Mouse (Mus musculus): Measurements from ENCODE around the gene Fbxl2. TPM values are rescaled to one million over a fixed set of nuclear protein-coding genes. Genes with fewer than 3 reads are reported as not detected.

Gene Fbxl2
- total RNA-seq, 4 experiments from 2014 or later: 50.5 to 55.5 (median 52.4) TPM

DNA sequence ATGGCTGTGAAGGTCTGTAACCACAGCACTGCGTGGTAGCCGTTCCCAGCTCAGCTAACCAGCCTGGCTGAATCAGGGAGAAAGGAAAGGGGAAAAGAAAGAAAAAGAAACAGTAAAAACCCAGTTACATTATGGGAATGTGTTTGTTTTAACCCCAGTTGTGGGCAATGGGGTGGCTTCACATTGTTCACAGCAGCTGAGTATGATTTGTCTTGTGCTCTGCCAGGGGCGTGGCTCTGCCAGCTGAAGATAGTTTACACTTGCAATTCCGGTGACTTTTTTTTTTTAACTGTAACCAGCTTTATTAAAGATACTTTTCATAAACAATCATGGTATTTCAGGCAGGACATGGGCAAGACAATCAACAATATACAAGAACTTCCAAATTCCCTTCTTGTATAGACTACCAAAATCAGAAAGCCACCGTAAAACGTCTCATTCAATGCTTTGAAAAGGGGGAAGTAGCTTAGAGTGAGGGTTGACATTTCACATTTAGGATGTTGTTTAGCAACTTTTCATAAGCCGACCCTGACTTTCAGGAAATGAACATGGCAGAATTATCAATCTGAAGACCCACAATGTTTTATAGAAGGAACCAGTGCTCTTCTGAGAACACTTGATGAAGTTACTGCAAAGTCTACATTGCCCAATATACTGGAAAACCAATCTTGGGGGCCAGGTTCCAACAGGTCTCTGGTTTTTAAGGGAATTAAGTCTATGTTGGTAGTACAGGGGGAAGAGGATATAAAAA lies 26.8 kb downstream of the Fbxl2 start:
- DNase-seq (ENCODE audit: low spot score in 2 of 2): no peak

DNA sequence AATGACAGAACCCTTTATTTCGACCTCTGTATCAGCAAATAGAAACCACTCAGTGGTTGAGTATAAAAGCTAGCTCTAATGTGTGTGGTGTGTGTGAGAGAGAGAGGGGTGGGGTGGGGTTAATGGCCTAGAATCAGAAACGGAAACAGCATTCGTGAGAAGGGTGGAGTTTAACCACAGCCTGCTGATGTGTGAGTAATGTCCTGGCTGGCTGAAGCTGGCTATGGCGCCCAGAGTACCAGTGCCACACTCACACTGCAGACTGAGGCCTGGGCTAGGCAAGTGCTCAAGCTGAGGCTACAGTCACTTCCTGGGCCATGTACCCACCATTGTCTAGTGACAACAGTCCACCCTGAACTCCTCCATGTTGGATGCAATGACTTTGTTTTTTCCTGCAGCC lies 29.6 kb downstream of the Fbxl2 start:
- no peak for DNase-seq (ENCODE audit: low spot score in 2 of 2)

DNA sequence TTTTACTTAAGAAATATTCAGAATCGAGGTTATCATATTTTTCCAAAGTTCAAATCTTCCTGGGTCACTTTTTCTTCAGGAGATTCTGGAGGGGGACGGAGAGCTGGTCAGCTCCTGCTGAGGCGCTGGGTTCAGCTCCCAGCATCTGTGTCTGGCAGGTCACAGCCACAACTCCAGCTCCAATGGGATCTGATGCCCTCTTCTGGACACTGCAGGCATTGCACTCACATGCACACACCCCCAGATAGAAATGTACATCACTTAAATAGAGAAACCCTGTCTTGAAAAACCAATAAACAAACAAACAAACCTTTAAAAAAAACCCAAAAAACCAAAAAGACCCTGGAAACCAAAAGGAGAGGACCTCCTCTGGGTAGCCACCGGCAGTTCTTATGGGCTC lies 30.3 kb downstream of the Fbxl2 start:
- DNase-seq (ENCODE audit: low spot score in 2 of 2): no peak

- no peak for DNase-seq (ENCODE audit: low spot score in 2 of 2)
These were observed 32.0 kb downstream of the Fbxl2 start for GRCm38 (mm10) chr9:114014034-114014433.

DNA sequence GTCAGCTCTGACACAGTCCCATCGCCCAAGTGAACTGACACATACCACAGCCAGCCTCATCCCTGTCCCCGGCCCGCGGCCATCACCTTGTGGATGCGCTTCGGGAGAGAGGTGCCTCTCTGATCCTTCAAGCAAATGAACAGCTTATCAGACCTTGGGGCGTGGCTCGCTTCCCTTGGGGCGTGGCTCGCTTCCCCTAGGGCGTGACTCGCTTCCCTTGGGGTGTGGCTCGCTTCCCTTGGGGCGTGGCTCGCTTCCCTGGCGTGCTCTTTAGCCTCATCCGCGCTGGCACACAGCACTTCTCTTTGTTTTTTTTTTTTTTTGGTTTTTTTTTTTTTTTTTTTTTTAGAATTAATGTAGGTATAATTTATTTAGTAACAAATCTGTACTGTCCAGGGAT lies 34.8 kb downstream of the Fbxl2 start:
- DNase-seq (ENCODE audit: low spot score in 2 of 2): no peak

GRCm38 (mm10) chr9:114009526-114009925 lies 36.5 kb downstream of the Fbxl2 start:
- DNase-seq (ENCODE audit: low spot score in 2 of 2): no peak

- DNase-seq (ENCODE audit: low spot score in 2 of 2): no peak
These were observed 38.1 kb downstream of the Fbxl2 start for GRCm38 (mm10) chr9:114007850-114008350.

GRCm38 (mm10) chr9:114006801-114007200 lies 39.2 kb downstream of the Fbxl2 start:
- no peak for DNase-seq (ENCODE audit: low spot score in 2 of 2)

- DNase-seq (ENCODE audit: low spot score in 2 of 2): no peak
These were observed 47.7 kb downstream of the Fbxl2 start for GRCm38 (mm10) chr9:113998311-113998710.

- DNase-seq (ENCODE audit: low spot score in 2 of 2): no peak
These were observed 53.2 kb downstream of the Fbxl2 start for GRCm38 (mm10) chr9:113992810-113993209.

DNA sequence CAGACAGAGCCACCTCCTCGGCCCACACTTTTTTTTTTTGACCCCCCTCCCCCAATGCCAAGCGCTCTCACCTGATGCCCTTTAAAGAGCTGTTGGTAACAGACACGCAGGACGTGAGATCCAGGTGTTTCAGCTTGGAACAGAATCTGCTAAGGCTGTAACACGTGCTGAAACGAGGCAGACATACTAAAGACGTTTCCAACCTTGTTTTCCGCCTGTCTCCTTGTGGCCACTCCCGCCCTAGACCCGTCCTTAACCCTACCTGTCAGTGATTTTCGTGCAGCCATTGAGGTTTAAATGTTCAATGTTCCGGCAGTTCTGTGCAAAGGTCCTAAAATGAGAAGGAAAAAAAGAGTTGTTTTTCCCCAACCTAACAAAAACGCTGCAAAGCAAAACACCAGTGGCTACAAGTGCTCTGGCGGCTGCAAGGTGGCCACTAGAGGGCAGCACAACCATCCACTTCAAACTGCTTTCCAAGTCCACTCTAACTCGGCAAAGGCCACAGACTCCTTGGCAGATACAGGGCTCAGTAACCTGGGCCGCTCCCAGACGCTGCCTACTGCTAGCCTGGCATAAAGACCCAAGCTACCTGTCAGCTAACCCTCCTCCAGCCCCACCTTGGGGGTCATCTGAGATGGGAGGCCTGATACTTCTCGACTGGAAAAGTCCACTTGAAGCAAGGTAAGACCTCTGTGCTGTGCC lies 55.3 kb downstream of the Fbxl2 start:
- peak in 1 of 2 experiments; percentile 73 for DNase-seq (ENCODE audit: low spot score in 2 of 2)

DNA sequence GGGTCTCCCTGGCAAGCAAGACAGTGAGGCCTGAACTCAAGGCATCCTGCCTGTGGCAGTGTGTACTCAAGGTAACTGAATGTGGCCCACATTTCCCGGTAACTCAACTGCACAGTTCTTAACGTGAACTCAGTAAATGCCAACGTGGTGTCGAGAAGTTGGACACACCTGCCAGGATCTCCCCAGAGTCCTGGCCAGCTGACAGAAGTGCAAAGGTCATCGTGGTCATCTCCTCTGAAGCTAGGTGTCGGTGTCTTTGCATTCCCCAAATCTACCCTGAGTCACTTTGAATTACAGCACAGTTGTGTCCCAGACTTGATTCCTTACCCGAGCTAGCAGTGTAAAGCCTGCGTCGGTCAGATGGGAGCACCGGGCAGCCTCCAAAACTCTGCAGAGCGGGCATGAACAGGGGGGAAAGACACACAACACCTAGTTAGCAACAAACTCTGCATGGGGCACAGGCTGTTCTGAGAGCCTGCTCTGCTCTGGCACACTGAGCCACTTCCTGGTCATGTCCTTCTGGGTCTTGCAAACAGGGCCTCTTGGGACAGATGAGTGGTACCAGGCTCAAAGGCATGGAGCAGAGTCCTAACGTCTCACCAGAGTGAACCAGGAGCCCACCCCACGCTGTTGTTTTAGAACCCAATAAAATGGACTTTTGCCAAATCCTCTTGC lies 60.9 kb downstream of the Fbxl2 start:
- DNase-seq (ENCODE audit: low spot score in 2 of 2): no peak

DNA sequence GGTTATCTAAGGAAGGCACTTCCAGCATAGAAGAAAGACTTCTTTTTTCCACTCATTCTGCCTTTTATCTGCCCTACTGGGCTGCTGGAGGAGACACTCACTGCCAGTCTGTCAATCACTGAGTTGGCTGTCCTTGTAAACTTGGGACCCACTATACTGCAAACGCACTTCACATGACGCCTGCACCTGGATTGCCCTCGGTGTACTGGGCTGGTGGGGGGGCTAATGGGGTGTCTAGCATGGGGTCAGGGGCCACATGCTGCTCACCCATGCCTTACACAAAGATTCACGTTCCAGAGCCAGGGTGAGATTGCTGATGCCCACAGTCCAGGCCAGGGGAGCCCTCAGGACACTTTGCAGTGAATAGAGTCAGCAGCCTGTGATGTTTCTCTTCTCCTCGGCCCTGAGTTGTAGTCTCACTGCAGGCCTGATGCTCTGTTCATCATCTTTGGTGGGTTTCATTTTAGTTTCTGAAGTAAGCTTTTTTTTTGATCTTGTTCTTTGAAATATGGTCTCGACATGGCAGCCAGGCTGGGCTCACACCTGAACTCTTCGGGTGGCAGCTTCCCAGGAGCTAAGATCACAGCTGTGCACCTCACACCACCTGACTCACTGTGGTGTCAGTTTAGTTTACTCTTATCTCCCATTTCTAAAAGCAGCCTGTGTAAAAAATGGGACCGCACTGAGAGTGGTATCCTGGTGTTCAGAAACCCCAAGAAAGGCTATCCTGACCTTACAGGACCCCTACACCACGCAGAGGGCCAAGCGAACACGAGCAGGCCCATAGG lies 62.9 kb downstream of the Fbxl2 start:
- DNase-seq (ENCODE audit: low spot score in 2 of 2): no peak

- no peak for DNase-seq (ENCODE audit: low spot score in 2 of 2)
These were observed 63.5 kb downstream of the Fbxl2 start for GRCm38 (mm10) chr9:113982451-113982850.

- DNase-seq (ENCODE audit: low spot score in 2 of 2): no peak
These were observed 64.7 kb downstream of the Fbxl2 start for GRCm38 (mm10) chr9:113981099-113981880.

- no peak for DNase-seq (ENCODE audit: low spot score in 2 of 2)
These were observed 66.6 kb downstream of the Fbxl2 start for GRCm38 (mm10) chr9:113979356-113979755.

- DNase-seq (ENCODE audit: low spot score in 2 of 2): no peak
These were observed 67.3 kb downstream of the Fbxl2 start for GRCm38 (mm10) chr9:113978656-113979055.

DNA sequence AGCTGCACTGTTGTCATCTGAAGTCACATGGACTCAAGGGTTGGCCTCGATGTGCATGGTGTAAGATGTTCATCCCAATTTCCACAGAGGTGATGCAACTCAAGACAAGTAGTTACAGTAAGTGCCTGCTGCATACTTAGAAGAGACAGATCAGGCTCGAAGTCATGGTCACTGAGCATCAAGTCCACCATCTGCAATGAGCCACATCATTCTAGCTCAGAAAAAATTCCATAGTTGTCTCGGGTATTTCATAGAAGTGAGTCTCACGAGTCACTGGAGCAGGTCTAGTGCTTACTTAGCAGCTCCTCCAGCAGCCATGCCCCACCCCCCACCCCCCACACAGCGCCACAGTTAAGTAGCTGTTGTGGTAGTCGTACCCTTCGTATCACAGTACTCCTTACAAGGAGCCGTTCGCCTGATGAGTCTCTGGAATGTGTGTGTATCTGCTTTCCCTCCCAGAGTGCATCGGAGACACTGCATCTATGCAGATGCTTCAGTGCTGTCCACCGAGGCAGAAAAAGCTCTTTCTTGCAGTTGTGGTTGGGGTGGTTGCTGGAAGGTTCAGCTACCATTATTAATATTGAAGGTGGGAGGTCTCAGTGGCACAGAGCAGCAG lies 68.7 kb downstream of the Fbxl2 start:
- DNase-seq (ENCODE audit: low spot score in 2 of 2): no peak

DNA sequence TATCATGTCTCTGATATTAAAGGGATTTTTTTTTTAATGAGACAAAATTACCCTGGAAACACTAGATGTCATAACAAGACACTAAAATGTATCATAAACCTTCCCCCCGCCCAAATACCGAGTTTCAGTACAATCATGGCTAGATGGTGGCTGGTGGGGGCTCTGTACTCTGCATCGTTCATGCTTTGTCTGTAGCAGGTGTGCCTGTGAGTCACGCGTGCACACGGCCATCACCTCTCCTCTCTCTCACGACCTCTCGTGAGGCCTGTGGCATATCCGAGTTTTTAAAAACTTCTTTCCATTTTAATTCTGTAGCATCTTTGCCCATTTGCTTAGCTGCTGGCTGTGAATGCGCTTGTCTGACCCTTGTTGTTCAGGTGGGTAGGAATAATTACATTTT lies 69.7 kb downstream of the Fbxl2 start:
- DNase-seq (ENCODE audit: low spot score in 2 of 2): no peak

DNA sequence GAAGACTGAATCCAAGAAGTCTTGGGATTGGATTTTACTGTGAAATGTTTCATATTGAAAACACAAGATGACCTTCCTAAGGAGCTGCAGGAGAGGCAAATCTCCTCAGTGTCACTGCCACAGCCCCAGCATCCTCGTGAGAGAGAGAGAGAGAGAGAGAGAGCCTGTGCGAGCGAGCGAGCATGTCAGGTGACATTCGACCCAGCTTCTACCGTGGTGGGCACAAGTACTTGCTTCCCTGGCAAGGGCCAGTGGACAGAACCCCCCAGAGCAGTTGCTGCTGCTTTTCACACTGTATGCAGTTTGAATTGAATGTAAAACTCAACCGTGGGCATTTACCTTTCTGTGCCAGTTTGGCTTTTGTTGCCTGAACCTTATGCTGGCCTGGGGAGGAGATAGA lies 70.5 kb downstream of the Fbxl2 start:
- DNase-seq (ENCODE audit: low spot score in 2 of 2): no peak

Measured in left cerebral cortex, adult 8-10 months (tissue).